Mouse (Mus musculus) limb, embryonic 13.5 days (tissue): ENCODE measurements around the gene Cyp3a44. TPM values are rescaled to one million over a fixed set of nuclear protein-coding genes. Genes with fewer than 3 reads are reported as not detected.
"Not testable (repeated sequence)": the region's sequence is repeated elsewhere in the genome, so short reads cannot be mapped to it uniquely, and the experiment has no call there.

Experiments used
- ATAC-seq: fragments of 200-750 bp; cut with Nextera tagmentation; 2 replicates; pipeline ENCODE4 v1.8.0; 2017; ENCODE audit warnings: low read depth, moderate number of reproducible peaks, moderate TSS enrichment; ENCODE audit not compliant: low FRiP score
- H3K27ac ChIP-seq: fragments of 300-500 bp; sonication (generic); 2 replicates; pipeline ENCODE4 v1.5.1; 2015; ENCODE audit warnings: inconsistent platforms, mild to moderate bottlenecking, moderate library complexity
- H3K27me3 ChIP-seq: fragments of 300-500 bp; sonication (generic); 2 replicates; pipeline ENCODE4 v1.6.1; 2015; ENCODE audit warnings: mild to moderate bottlenecking, inconsistent platforms
- H3K36me3 ChIP-seq: fragments of 300-500 bp; sonication (generic); 2 replicates; pipeline ENCODE4 v1.6.1; 2015; ENCODE audit warnings: inconsistent platforms, mild to moderate bottlenecking, moderate library complexity
- H3K4me1 ChIP-seq: fragments of 300-500 bp; sonication (generic); 2 replicates; pipeline ENCODE4 v1.6.1; 2015; ENCODE audit warnings: inconsistent platforms
- H3K4me2 ChIP-seq: fragments of 300-500 bp; sonication (generic); replicated peaks from 2 replicates; pipeline ENCODE4 v1.6.1; 2015; ENCODE audit warnings: inconsistent platforms, mild to moderate bottlenecking, moderate library complexity
- H3K4me3 ChIP-seq: fragments of 300-500 bp; sonication (generic); 2 replicates; pipeline ENCODE4 v1.5.1; 2015; ENCODE audit warnings: moderate library complexity, mild to moderate bottlenecking, inconsistent platforms
- H3K9ac ChIP-seq: fragments of 300-500 bp; sonication (generic); 2 replicates; pipeline ENCODE4 v1.6.1; 2015; ENCODE audit warnings: mild to moderate bottlenecking, inconsistent platforms
- H3K9me3 ChIP-seq: fragments of 300-500 bp; sonication (generic); 2 replicates; pipeline ENCODE4 v1.6.1; 2016; ENCODE audit warnings: inconsistent platforms
- WGBS: fragments of 180-500 bp; shearing (Covaris S2); methylation state at CpG from one replicate; pipeline ENCODE4 v1.1.7; 2015; 5-methylcytosine and 5-hydroxymethylcytosine counted together
- polyA plus RNA-seq: library from polyadenylated mRNA; unstranded; fragments of >200 nt; fragmentation: Nextera tagmentation; extraction: Ambion mirVana; gene quantifications from 2 replicates; pipeline ENCODE4 v1.2.1, GENCODE M21; 2015

Cyp3a44 gene
- polyA plus RNA-seq: not detected in 2 replicates

DNA sequence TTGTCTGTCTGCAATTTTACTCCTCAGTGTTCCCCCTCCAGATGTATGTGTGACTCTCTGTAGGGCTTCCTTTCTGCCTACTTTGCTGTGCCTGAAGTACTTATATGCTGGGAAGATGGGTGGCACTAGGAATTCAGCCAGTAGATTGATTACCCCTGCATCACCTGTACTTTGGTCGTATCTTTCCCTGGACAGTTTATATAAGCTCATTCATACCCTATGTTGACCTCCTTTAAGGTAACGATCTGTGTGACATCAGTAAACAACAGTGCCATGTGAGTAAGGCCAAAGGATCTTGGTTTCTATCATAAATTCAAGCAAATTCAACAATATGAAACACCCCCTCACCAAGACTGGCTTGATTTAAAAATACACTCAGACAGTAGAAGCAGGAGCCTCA lies at the start of gene Cyp3a44:
Cyp3a44 (minus strand) TSS at position 79 of the 400 bp plus-strand sequence.
- 75% methylated on average over 2 of the region's 2 CpGs for WGBS
- not testable (repeated sequence) for ATAC-seq

GRCm38 (mm10) chr5:145800229-145800628 lies 5.4 kb downstream of the Cyp3a44 start:
- H3K4me1 ChIP-seq, H3K27me3 ChIP-seq, H3K4me2 ChIP-seq, ATAC-seq, H3K4me3 ChIP-seq, H3K36me3 ChIP-seq, H3K27ac ChIP-seq, H3K9ac ChIP-seq: not testable (repeated sequence)
- peaks cover 32% of the 10 kb centered on the region for H3K9me3 ChIP-seq

More for the DNA sequence above, at the start of gene Cyp3a44:
- not testable (repeated sequence) for H3K4me1 ChIP-seq, H3K4me2 ChIP-seq, H3K4me3 ChIP-seq, H3K27me3 ChIP-seq, H3K9ac ChIP-seq, H3K36me3 ChIP-seq, H3K27ac ChIP-seq
- H3K9me3 ChIP-seq: peaks cover 18% of the 10 kb centered on the region

DNA sequence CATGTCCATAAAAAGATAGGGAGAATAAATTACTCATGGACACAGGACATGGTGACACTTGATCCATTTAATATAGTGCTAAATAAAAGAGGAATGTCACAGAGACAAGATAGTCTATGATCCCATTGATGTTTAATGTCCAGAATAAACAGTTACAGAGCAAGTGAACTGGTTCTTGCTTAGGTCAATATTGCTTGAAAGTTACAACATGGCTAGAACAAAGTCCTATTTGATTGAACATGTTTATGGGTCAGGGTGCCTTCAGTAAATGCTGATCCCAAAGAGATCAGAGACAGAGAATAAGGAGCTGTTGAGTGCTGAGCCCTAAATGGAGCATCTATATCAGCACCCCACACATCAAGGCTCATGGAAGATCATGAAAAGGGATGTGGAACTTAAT lies 12.4 kb downstream of the Cyp3a44 start:
- not testable (repeated sequence) for H3K4me3 ChIP-seq, H3K4me1 ChIP-seq, H3K36me3 ChIP-seq, H3K9ac ChIP-seq, H3K27ac ChIP-seq, H3K4me2 ChIP-seq, H3K27me3 ChIP-seq, ATAC-seq
- peaks cover 23% of the 10 kb centered on the region for H3K9me3 ChIP-seq

DNA sequence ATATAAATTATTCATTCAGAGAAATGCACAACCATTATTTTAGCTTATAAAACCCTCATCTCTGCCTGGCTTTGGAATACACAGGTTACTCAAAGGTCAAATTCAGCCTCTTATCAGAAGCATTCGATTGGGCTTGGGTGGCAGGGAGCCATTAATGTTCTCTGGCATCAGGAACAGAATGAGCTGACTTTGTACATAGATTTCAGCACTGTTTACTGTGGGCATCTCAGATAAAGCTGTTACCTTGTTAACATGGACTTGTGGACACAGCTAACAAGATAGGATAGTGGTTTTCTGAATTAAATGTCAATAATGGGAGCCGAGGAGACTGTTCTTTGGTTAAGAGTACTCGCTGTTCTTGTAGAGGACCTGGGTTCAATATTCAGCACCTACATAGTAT lies 68.2 kb downstream of the Cyp3a44 start:
- not testable (repeated sequence) for H3K4me2 ChIP-seq, ATAC-seq, H3K9me3 ChIP-seq, H3K36me3 ChIP-seq, H3K27ac ChIP-seq, H3K27me3 ChIP-seq, H3K9ac ChIP-seq, H3K4me1 ChIP-seq, H3K4me3 ChIP-seq
- 76% methylated on average over 3 of the region's 3 CpGs for WGBS

Other genes with a start within 250 kb of the Cyp3a44 start
- gene Cyp3a41b, start 221.1 kb downstream of the Cyp3a44 start, polyA plus RNA-seq: not detected in 2 replicates
- not detected in 2 replicates for gene Cyp3a41a, start 85.7 kb downstream of the Cyp3a44 start, polyA plus RNA-seq
- gene Cyp3a11, start 74.1 kb upstream of the Cyp3a44 start, polyA plus RNA-seq: not detected in 2 replicates
- gene Cyp3a25, start 203.7 kb upstream of the Cyp3a44 start, polyA plus RNA-seq: not detected in 2 replicates